Mouse (Mus musculus) thymus, postnatal 10 days (tissue): ENCODE results near the gene Sgms1.

Experiments
- DNase-seq, 2 experiments: peaks; one replicate each; pipeline ENCODE4 v3.0.0; 2021; ENCODE audit warnings: low spot score in 2 of 2

Sgms1 gene

DNA sequence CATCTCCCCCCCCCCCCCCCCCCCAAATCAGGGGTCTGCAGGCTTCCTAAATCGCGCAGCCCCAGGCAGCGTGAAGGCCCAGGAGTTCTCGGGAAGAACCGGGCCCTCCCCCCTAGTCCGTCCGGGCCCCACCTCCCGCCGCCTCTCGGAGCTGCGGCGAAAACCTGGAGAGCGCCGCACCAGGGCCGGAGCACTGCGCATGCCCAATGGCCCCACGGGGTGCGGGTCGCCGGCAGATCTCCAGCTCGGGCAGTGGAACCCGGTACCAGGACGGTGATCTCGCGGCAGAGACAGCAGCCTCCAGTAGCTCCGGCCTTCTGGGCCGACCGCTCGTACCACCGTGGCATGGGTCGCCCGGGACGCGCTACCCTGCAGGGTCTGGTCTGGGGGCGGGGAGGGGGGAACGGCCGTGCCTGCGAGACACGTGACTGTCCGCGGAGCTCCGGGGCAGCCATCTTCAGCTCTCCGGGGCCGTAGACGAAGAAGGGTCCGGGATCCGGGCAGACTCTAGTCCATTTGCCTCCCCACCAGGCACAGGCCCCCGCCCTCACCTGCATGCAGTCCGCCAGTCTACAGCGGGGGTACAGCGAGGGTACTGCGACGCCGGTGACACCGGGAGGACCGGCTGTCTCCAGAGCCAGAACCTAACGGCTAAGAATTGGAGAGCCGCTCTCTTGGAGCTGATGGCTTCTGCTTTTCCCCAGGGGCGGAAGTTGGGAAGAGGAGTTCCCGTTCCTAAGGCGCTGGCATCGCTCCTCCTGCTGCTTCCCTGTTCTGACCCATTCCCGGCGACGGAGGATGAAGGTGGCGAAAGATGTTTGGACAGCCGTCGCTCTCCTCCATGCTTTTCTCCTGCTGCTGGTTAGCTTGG, at the start of gene Sgms1:
Gene Sgms1 (minus strand): TSS at position 714 of the 871 bp plus-strand sequence.
- peak; percentile 46 to 65 for DNase-seq

GRCm38 (mm10) chr19:32425856-32426255, 36.3 kb upstream of the Sgms1 start:
- no peak for DNase-seq

- DNase-seq = no peak
Observed at GRCm38 (mm10) chr19:32424706-32425105, 35.2 kb upstream of the Sgms1 start.

DNA sequence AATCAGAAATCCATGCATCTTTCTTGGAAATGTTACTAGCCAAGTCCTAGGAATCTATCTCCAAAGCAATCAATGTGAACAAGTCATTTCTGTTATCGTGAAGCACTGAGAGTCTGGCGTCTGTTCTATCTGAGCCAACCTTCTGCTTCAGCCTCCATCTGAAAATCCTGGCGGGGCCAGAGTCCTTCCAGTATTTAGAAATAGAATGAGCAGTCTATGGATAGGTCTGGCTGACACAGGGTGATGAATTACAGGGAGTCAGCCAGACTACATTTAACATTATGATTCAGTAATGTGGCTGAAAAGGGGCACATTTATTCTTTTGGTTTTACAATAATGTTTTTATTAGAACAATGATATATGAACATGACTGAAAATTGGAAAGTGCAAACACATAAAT, 29.6 kb upstream of the Sgms1 start:
- no peak for DNase-seq

GRCm38 (mm10) chr19:32416692-32417317, 27.3 kb upstream of the Sgms1 start:
- DNase-seq = no peak

GRCm38 (mm10) chr19:32409603-32410360, 20.3 kb upstream of the Sgms1 start:
- no peak for DNase-seq

GRCm38 (mm10) chr19:32406717-32407116, 17.2 kb upstream of the Sgms1 start:
- DNase-seq = peak in 1 of 2 experiments; percentile 54

- DNase-seq = no peak
Observed at GRCm38 (mm10) chr19:32404386-32404785, 14.9 kb upstream of the Sgms1 start.

DNA sequence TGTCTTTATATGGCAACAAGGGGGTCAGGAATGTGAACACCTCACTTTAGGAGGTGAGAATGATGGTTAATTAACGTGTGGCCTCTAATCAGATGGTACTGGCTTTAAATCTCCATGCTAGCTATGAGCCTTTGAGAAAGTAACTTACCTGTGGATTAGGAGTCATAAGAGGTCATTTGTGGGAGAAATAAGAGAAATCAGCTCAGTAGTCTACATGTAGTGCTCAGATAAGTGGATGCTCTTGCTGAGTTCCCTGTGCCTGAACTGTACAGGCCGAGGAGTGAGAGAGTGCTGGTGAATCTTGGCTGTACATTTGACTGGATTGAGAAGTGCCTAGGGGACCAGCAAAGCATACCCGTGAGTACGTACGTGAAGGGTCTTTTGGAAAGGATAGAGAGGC, 14.3 kb upstream of the Sgms1 start:
- no peak for DNase-seq

DNA sequence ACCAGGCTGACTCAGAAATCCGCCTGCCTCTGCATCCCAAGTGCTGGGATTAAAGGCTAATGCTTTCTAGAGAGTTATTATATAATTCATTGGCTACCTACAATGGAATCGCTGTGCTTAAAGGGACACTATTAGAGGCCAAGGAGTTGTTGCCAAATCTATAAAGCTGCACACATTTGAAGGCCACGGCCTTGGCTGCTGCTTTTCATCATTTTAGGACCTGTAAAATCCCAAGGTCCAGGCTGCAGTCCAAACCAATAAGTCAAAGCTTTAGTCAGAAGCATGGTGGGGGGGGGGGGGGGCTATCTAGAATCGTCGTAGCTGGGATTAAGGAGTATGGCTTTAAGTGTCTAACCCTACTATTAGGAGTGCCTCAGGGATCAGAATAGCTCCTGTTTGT, 9.0 kb upstream of the Sgms1 start:
- no peak for DNase-seq

DNA sequence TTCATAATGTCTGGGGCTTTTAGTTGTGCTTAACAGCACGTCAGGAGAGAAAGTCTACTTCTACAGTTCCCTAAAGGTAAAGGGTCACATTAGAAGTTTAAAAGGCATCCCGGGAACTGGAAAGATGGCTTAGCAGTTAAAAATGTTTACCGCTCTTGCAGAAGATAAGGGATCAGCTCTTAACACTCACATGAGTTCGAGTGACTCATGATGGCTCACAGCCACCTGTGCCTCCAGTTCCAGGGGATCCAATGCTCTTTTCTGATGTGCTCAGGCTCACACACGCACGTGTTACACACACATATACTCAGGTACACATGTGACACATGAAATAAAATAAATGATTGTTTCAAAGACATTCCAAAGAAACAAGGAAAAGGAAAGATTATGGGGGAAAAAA, 6.8 kb upstream of the Sgms1 start:
- DNase-seq = no peak

- DNase-seq = no peak
Observed at GRCm38 (mm10) chr19:32394825-32395224, 5.3 kb upstream of the Sgms1 start.

DNA sequence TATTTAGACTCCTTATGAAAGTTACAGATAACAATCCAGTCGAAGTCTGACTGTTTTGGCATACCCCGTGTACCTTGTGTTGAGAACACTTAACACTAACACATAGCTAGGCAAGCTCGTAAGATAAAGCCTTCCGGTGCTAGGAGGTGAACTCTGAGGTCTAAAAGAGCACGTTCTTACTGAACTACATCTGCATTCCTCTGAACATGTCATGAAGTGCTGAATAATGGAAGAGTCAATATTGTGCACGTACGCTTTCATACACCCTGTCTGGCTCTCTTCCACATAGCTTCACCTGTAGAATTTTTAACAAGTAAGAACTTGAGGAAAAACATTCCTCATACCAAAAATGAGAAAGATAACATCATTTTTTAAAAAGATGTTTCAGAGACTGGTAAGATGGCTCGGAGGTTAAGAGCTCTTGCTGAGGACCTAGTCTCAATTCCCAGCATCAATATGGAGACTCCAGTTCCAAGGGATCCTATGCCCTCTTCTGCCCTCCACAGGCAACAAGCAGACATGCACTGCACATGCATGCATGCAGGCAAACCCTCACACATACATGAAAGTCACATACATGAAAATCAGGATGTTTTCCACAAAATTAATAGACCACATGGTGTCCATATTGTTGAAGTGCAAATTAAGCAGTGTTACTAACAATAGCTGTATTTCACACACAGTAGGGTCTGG, 4.4 kb upstream of the Sgms1 start:
- DNase-seq = no peak

- DNase-seq = no peak
Observed at GRCm38 (mm10) chr19:32393092-32393745, 3.7 kb upstream of the Sgms1 start.

GRCm38 (mm10) chr19:32391441-32391840, 1.9 kb upstream of the Sgms1 start:
- DNase-seq = no peak

DNA sequence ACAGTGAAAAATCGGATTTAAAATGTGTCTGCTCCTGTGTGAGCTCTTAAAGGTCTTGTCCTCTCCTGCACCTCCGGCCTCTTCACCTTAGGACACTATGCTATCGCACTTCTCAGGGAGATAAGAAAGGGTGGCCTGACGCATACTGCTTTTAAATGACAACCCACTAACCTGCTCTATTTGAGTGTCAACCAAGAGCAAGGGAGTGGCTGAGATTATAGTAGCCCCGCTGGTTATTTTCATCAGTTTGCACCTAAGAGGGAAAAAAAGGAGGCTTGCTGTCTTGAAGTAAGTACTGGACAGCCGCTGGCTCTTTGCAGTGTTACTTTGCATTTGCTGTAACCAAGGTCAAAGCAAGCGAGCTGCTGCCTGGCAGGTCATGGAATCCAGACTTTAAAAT, 602 bp upstream of the Sgms1 start:
- DNase-seq = no peak

- DNase-seq = peak; percentile 33 to 62
Observed at GRCm38 (mm10) chr19:32388191-32388921, 1.2 kb downstream of the Sgms1 start.

DNA sequence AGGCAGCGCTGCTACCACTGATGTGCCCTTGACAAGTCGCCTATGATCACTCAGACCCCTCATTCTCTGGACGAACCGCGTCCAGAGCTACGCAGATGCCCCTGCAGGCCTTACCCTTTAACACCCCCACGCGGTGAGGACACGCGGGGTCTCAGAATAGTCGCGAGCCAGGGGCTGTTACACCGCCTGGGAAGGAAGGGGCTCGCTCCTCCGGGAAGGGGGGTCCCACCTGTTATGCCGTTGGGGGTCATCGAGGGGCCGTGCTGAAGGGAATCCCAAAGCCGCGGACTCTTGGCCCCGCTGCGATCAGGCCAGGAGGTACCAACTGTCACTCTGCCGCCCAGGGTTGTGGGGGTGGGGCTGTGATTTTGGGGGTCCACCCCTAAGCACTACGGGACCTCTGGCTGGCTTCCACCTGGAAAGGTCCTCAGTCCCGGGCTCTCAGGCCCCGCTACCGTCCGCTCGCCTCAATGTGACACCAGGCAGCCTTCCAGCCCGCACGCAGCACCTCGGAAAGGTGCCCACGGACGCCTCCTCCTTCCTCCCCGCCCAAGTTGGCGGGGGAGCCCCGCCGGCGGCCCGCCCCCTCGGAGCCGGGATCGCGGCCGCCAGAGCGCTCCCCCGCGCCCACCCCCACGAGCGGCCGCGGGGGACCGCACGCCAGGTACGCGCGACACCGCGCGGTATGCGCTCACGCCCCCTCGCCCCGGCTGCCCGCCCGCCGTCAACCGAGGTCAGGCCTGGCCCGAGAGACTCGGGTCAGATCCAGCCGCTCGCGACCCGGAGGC, 1.9 kb downstream of the Sgms1 start:
- peak in 1 of 2 experiments; percentile 33 for DNase-seq

GRCm38 (mm10) chr19:32386556-32387402, 2.7 kb downstream of the Sgms1 start:
- DNase-seq = no peak
